Mouse (Mus musculus) liver, postnatal 0 days (tissue): Measurements from ENCODE around the gene Ctrl.

ENCODE experiments used
- CTCF ChIP-seq: sonication (generic); IDR thresholded peaks from 2 replicates; pipeline ENCODE4 v1.5.1; 2016; ENCODE audit warnings: antibody characterized with exemption, low read depth
- EP300 ChIP-seq: IDR thresholded peaks from 2 replicates; pipeline ENCODE4 v1.6.1; 2016; ENCODE audit warnings: antibody characterized with exemption, low read depth, mild to moderate bottlenecking

GRCm38 (mm10) chr8:105961101-105961500 is 27.4 kb upstream of the Ctrl start:
- TF ChIP-seq CTCF (no peak), EP300 (no peak)
